Mouse (Mus musculus) neural tube, embryonic 15.5 days (tissue): Measurements from ENCODE around the gene Gm20388. TPM values are rescaled to one million over a fixed set of nuclear protein-coding genes. Genes with fewer than 3 reads are reported as not detected.
A peak's percentile ranks its signal among the peaks of the same experiment; 100 is the strongest.

ENCODE experiments used
- ATAC-seq: fragments of 200-750 bp; cut with Nextera tagmentation; 2 replicates; pipeline ENCODE4 v1.8.0; 2017; ENCODE audit warnings: mild to moderate bottlenecking, moderate TSS enrichment, moderate library complexity; ENCODE audit not compliant: low FRiP score
- H3K27ac ChIP-seq: fragments of 300-500 bp; sonication (generic); replicated peaks from 2 replicates; pipeline ENCODE4 v1.5.1; 2015; ENCODE audit warnings: mild to moderate bottlenecking, inconsistent platforms
- H3K27me3 ChIP-seq: fragments of 300-500 bp; sonication (generic); replicated peaks from 2 replicates; pipeline ENCODE4 v1.6.1; 2015; ENCODE audit warnings: inconsistent platforms
- H3K36me3 ChIP-seq: fragments of 300-500 bp; sonication (generic); 2 replicates; pipeline ENCODE4 v1.6.1; 2015; ENCODE audit warnings: inconsistent platforms
- H3K4me1 ChIP-seq: fragments of 300-500 bp; sonication (generic); 2 replicates; pipeline ENCODE4 v1.6.1; 2015; ENCODE audit warnings: inconsistent platforms
- H3K4me2 ChIP-seq: fragments of 300-500 bp; sonication (generic); 2 replicates; pipeline ENCODE4 v1.6.1; 2015; ENCODE audit warnings: inconsistent platforms, mild to moderate bottlenecking, moderate library complexity
- H3K4me3 ChIP-seq: fragments of 300-500 bp; sonication (generic); replicated peaks from 2 replicates; pipeline ENCODE4 v1.5.1; 2015; ENCODE audit warnings: mild to moderate bottlenecking, inconsistent platforms
- H3K9ac ChIP-seq: fragments of 300-500 bp; sonication (generic); replicated peaks from 2 replicates; pipeline ENCODE4 v1.6.1; 2015; ENCODE audit warnings: mild to moderate bottlenecking, inconsistent platforms
- H3K9me3 ChIP-seq: fragments of 300-500 bp; sonication (generic); replicated peaks from 2 replicates; pipeline ENCODE4 v1.6.1; 2016; ENCODE audit warnings: inconsistent platforms
- WGBS: fragments of 180-500 bp; shearing (Covaris S2); methylation state at CpG from one replicate; pipeline ENCODE4 v1.1.7; 2015; ENCODE audit warnings: mixed read lengths; 5-methylcytosine and 5-hydroxymethylcytosine counted together
- polyA plus RNA-seq: library from polyadenylated mRNA; unstranded; fragments of >200 nt; fragmentation: Nextera tagmentation; extraction: Ambion mirVana; gene quantifications from 2 replicates; pipeline ENCODE4 v1.2.1, GENCODE M21; 2015

Gene Gm20388
- polyA plus RNA-seq, 1 experiment from 2014 or later, result not detected

DNA sequence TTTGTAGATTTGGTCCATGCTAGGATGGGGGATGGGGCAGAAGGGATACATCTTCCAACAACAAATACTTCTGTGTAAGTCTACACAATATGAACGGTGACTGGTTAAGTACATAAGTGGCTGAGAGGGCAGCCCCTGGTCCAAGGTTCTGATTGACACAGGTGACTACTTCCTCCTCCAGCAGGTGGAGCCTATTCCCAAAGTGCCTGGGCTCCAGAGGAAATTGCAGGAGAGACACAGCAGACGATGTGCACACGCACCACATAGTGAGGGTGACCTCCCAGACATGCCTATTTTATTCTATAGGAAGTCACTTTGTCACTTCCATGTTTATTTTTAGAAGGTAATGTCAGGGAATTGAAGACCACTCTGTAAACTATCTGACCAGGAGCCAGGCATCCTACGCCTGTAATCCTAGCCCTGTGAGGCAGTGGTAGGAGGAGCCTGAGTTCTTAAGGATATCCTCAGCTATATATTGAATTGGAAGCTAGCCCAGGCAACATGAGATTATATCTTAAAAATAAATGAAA, 3970.2 kb downstream of the Gm20388 start:
- Histone ChIP-seq H3K4me3 (no peak overlapping the region), H3K27me3 (peaks cover under 1% of the 10 kb centered on the region; the same call in 1 of the 2 replicates), H3K9me3 (no peaks in the 10 kb centered on the region), H3K4me1 (peaks cover 16% of the 10 kb centered on the region), H3K36me3 (no peaks in the 10 kb centered on the region), H3K27ac (no peak overlapping the region), H3K4me2 (no peak overlapping the region), H3K9ac (no peak overlapping the region)
- ATAC-seq, result no peak
- WGBS, result 64% methylated on average over 4 of the region's 4 CpGs

DNA sequence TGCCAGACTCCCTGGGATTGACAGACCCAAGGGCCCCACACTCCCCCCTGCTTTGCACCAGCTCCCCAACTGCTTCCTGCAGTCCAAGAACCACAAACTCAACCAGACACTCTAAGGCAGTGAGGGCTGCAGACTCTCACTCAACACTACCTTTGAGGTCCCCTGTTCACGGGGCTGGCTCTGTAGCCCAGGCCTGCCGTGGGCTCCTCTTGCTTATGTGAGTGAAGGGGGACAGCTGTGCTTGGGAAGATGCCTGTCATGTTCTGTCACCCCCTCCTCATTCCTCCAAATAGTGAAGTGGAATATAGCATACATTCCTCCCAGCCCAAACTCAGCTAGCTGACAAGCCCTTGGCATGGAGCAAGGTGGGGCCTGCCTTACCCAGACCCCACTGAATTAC, 3971.8 kb downstream of the Gm20388 start:
- Histone ChIP-seq H3K27ac (no peak overlapping the region), H3K4me1 (peaks cover 16% of the 10 kb centered on the region), H3K4me2 (no peak overlapping the region), H3K27me3 (peaks cover 13% of the 10 kb centered on the region; the same call in 1 of the 2 replicates), H3K9me3 (no peaks in the 10 kb centered on the region), H3K36me3 (no peaks in the 10 kb centered on the region), H3K4me3 (no peak overlapping the region), H3K9ac (no peak overlapping the region)
- 87% methylated on average over 2 of the region's 2 CpGs for WGBS
- ATAC-seq, result no peak

DNA sequence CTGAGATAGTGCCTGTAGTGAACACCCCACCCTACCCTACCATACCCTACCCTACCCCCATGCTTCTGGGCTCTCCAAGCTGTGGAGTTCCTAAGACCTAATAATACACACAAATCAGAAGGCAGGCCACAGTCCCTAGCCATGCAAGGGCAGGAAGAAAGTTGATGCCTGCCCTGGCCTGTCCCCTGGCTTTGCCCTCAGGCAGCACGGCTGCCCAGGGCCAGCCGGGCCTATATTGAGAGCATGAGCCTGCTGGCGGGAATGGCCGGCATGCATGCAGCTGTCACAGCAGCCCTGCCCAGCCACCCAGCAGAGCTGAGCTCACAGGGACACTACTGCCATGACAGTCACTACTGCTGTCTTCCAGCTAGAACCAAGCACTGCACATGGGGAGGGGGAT, 3972.5 kb downstream of the Gm20388 start:
- no peak overlapping the region for H3K9ac ChIP-seq
- H3K36me3 ChIP-seq, result no peaks in the 10 kb centered on the region
- peaks cover 16% of the 10 kb centered on the region for H3K4me1 ChIP-seq
- no peak overlapping the region for H3K4me2 ChIP-seq
- H3K9me3 ChIP-seq, result no peaks in the 10 kb centered on the region
- H3K27me3 ChIP-seq, result peaks cover 13% of the 10 kb centered on the region; the same call in 1 of the 2 replicates
- no peak overlapping the region for H3K4me3 ChIP-seq
- H3K27ac ChIP-seq, result no peak overlapping the region
- 87% methylated on average over 4 of the region's 4 CpGs for WGBS
- no peak for ATAC-seq

DNA sequence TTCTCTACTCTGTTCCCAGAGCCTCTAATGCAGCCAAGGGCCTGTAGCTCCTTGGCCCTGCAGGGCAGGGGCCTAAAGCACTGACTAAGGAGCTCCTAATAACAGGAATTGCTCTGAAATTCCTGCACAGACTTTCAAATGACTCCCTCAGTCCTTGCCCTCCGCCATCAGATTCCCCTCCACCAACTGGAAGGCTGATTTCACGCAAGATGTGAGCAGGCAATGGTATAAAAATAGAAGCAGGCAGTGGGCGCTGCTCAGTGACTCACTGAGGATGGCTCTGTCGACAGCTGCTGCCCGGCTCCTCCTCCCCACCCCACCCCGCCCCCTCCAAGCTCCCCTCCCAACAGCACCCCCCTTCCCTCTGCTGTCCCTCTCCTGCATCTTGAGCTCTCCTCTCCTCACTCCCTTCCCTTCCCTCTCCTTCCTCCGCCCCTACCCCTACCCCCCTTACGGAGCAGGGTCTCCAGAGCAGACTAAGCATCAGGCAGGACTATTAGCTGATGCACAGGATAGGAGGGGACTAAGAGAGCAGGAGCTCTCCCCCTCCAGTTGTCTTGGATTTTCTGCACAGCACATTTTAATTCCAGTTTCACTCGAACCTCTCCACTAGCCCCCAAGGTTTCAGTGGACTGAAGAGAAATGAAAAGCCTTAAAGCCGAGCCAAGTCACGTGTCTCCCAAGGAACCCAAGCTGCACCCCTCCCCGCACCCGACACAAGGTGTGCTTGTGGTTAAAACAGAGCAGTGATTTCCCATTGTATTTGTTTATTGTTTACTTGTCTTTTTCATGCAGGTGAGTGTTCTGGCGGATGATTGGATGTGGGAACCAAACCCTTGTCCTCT, 3974.3 kb downstream of the Gm20388 start:
- Histone ChIP-seq H3K36me3 (no peaks in the 10 kb centered on the region), H3K27me3 (peaks cover 24% of the 10 kb centered on the region), H3K4me1 (peaks cover 16% of the 10 kb centered on the region), H3K27ac (peak overlapping the region; percentile 75), H3K4me2 (peak overlapping the region; percentile 40), H3K9ac (peak overlapping the region; percentile 21; the same call in 1 of the 2 replicates), H3K4me3 (0 out of 2 replicates have a peak overlapping the region, but pooled peaks have one; percentile 5), H3K9me3 (no peaks in the 10 kb centered on the region)
- ATAC-seq, result peak; percentile 85
- WGBS, result 7% methylated on average over 14 of the region's 14 CpGs

DNA sequence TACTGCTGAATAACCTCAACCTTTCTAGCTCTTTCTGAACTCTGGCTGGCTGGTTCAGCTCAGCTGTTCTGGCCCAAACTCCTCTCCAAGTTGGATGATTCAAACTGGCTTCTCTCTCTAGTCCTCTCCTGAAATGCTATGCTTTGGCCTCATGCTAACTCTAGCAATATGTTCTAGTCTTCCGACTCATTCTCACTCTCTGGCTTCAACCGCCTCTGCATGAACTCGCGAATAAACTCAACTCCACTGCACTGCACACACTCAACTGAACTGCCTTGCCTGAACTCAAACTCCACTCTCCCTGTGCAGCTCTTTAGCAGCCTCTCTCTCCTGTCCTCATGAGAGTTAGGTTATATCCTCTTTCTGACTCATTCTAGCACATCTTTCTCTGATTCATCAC, 3976.5 kb downstream of the Gm20388 start:
- no peak overlapping the region for H3K9ac ChIP-seq
- no peak overlapping the region for H3K4me3 ChIP-seq
- peaks cover 28% of the 10 kb centered on the region for H3K4me1 ChIP-seq
- H3K27ac ChIP-seq, result no peak overlapping the region
- peaks cover 37% of the 10 kb centered on the region for H3K27me3 ChIP-seq
- no peaks in the 10 kb centered on the region for H3K36me3 ChIP-seq
- 93% methylated on average over 4 of the region's 4 CpGs for WGBS
- no peaks in the 10 kb centered on the region for H3K9me3 ChIP-seq
- H3K4me2 ChIP-seq, result no peak overlapping the region
- no peak for ATAC-seq

DNA sequence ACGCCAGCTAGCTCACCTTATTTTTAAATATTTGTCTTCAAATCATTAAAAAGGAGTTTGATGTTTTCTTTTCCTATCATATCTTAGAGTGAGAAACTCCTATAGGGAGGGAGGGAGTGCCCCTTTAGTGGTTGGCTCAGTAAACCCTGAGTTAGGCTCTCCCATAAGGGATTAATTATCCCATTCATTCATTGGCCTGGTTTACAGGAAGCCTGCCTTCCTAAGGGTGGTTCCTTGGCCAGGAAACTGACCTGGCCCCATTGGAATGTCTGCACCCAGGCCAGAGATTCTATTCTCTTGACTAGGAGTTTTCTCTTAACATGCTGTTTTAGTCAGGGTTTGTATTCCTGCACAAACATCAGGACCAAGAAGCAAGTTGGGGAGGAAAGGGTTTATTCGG, 3977.3 kb downstream of the Gm20388 start:
- Histone ChIP-seq H3K9ac (no peak overlapping the region), H3K9me3 (no peaks in the 10 kb centered on the region), H3K27ac (no peak overlapping the region), H3K27me3 (peaks cover 43% of the 10 kb centered on the region), H3K4me1 (peaks cover 36% of the 10 kb centered on the region), H3K36me3 (no peaks in the 10 kb centered on the region), H3K4me3 (no peak overlapping the region), H3K4me2 (no peak overlapping the region)
- ATAC-seq, result no peak
- 94% methylated on average over 2 of the region's 2 CpGs for WGBS

DNA sequence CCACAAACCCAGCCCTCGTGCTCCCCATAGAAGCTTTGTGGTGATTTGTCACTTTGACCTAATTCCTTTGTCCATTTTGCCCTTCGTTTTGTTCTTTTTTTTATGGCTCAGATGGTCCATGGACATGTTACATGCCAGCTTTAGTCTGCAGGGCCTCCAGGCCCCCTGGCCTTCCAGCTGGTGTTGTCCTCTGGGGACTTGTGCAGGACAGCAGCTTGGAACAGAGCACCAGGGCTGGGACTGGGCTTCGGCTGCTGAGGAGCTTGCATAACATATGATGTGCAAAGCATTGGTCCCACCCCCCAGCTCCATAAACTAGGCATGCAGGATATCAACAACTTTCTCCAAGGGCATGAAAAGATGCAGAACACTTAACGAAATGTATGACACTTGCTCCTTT, 3979.2 kb downstream of the Gm20388 start:
- Histone ChIP-seq H3K4me1 (peaks cover 26% of the 10 kb centered on the region), H3K4me2 (no peak overlapping the region), H3K9me3 (no peaks in the 10 kb centered on the region), H3K4me3 (no peak overlapping the region), H3K9ac (no peak overlapping the region), H3K27ac (no peak overlapping the region), H3K27me3 (peaks cover 61% of the 10 kb centered on the region), H3K36me3 (no peaks in the 10 kb centered on the region)
- 58% methylated on average over 4 of the region's 4 CpGs for WGBS
- no peak for ATAC-seq

DNA sequence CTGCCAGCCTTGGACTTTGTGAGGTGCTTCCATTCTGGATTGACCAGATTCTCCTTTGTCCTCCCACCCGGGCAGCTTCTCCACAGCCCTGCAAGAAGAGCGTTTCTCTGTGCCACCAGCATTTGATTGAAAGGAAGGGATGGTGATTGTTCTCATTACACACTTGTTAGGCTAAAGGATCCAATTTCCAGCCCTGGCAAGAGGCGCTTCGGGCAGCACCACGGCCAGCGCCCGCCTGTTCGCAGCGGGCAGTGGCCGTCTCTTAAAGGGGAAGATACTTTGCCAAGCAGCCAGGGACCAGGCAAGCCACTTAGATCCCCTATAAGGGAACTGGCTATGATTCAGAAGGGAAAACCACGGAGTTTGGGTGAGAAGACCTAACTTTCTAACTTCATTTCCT, 3980.6 kb downstream of the Gm20388 start:
- peak overlapping the region; percentile 61 for H3K9ac ChIP-seq
- peak overlapping the region; percentile 48 for H3K4me3 ChIP-seq
- peak overlapping the region; percentile 85 for H3K27ac ChIP-seq
- H3K9me3 ChIP-seq, result no peaks in the 10 kb centered on the region
- H3K36me3 ChIP-seq, result no peaks in the 10 kb centered on the region
- H3K27me3 ChIP-seq, result peaks cover 72% of the 10 kb centered on the region
- ATAC-seq, result no peak
- under 1% methylated on average over 11 of the region's 11 CpGs for WGBS
- H3K4me1 ChIP-seq, result peaks cover 20% of the 10 kb centered on the region
- peak overlapping the region; percentile 70 for H3K4me2 ChIP-seq

DNA sequence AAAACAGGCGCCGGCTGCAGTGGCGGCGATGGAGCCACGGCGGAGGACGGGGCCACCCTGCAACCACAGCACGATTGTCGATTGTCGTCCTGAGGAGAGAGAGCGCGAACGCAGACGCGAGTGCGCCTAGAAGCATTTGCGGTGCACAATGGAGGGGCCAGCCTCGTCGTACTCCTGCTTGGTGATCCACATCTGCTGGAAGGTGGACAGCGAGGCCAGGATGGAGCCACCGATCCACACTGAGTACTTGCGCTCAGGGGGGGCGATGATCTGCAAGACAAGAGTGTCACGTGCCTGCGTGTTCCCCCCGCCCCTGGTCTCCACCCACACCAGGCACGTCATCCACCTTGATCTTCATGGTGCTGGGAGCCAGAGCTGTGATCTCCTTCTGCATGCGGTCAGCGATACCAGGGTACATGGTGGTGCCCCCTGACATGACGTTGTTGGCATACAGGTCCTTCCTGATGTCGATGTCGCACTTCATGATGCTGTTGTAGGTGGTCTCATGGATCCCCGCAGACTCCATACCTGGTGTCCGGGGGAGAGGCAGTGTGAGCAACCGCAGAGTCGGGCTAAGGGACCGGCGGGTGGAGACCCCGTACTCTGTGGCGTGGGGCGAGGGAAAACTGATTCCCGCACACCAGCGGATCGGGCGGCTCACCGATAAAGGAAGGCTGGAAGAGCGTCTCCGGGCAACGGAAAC, 3981.4 kb downstream of the Gm20388 start:
- WGBS, result under 1% methylated on average over 49 of the region's 49 CpGs
- H3K4me3 ChIP-seq, result peak overlapping the region; percentile 48
- H3K9ac ChIP-seq, result peak overlapping the region; percentile 61
- peaks cover 68% of the 10 kb centered on the region for H3K27me3 ChIP-seq
- H3K4me2 ChIP-seq, result peak overlapping the region; percentile 70
- peak; percentile 90 for ATAC-seq
- H3K4me1 ChIP-seq, result peaks cover 20% of the 10 kb centered on the region
- no peaks in the 10 kb centered on the region for H3K9me3 ChIP-seq
- no peaks in the 10 kb centered on the region for H3K36me3 ChIP-seq
- peak overlapping the region; percentile 85 for H3K27ac ChIP-seq

DNA sequence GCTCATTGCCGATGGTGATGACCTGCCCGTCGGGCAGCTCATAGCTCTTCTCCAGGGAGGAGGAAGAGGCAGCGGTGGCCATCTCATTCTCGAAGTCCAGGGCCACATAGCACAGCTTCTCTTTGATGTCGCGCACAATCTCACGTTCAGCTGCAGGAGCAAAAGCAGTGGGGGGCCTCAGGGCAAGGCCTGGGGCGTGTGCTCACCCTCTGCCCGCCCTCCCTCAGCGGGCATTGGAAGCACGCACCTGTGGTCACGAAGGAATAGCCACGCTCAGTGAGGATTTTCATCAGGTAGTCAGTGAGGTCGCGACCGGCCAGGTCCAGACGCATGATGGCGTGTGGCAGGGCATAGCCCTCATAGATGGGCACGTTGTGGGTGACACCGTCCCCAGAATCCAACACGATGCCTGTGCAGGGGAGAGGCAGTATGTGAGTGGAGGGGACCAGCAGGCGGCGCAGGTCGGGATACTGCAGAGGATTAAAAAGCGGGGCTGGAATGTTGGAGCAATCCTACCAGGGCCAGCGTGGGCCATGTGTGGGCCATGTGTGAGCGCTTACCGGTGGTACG, 3982.0 kb downstream of the Gm20388 start:
- Histone ChIP-seq H3K27ac (peak overlapping the region; percentile 85), H3K4me3 (peak overlapping the region; percentile 48), H3K4me1 (peaks cover 20% of the 10 kb centered on the region), H3K36me3 (no peaks in the 10 kb centered on the region), H3K4me2 (peak overlapping the region; percentile 70), H3K27me3 (peaks cover 67% of the 10 kb centered on the region), H3K9ac (peak overlapping the region; percentile 61), H3K9me3 (no peaks in the 10 kb centered on the region)
- peak; percentile 58 for ATAC-seq
- WGBS, result 10% methylated on average over 30 of the region's 30 CpGs

DNA sequence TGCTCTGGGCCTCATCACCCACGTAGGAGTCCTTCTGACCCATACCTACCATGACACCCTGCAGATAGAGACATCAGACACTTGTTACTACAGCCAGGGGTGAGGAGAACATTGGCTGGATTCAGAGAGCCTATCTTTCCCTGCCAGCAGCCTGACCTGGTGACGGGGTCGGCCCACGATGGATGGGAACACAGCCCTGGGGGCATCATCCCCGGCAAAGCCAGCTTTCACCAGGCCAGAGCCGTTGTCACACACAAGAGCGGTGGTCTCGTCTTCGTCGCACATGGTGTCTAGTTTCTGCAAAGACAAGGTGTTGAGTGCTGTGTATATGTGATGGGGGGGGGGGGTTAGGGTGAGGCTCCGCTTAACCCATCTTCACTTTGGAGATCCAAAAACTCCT, 3982.8 kb downstream of the Gm20388 start:
- peaks cover 67% of the 10 kb centered on the region for H3K27me3 ChIP-seq
- H3K4me2 ChIP-seq, result no peak overlapping the region
- H3K4me1 ChIP-seq, result peaks cover 20% of the 10 kb centered on the region
- ATAC-seq, result no peak
- H3K27ac ChIP-seq, result no peak overlapping the region
- no peaks in the 10 kb centered on the region for H3K36me3 ChIP-seq
- H3K4me3 ChIP-seq, result no peak overlapping the region
- H3K9ac ChIP-seq, result no peak overlapping the region
- 83% methylated on average over 11 of the region's 11 CpGs for WGBS
- no peaks in the 10 kb centered on the region for H3K9me3 ChIP-seq
